Mouse (Mus musculus) macrophage (primary cell): ENCODE measurements around the gene Zfp101. TPM values are rescaled to one million over a fixed set of nuclear protein-coding genes. Genes with fewer than 3 reads are reported as not detected.
A peak's percentile ranks its signal among the peaks of the same experiment; 100 is the strongest.

Experiments used
- H3K27ac ChIP-seq: fragments of 350-480 bp; formaldehyde crosslinking; 2 replicates; pipeline ENCODE4 v1.9.0; 2021
- H3K36me3 ChIP-seq: fragments of 350-480 bp; formaldehyde crosslinking; 2 replicates; pipeline ENCODE4 v1.9.0; 2021; ENCODE audit errors: inconsistent target
- H3K4me3 ChIP-seq: fragments of 350-480 bp; formaldehyde crosslinking; 2 replicates; pipeline ENCODE4 v1.9.0; 2021; ENCODE audit errors: inconsistent target
- H3K79me2 ChIP-seq: fragments of 350-480 bp; formaldehyde crosslinking; 2 replicates; pipeline ENCODE4 v1.9.0; 2021; ENCODE audit errors: inconsistent target
- WGBS: methylation state at CpG from one replicate; pipeline ENCODE4 v1.1.7; 2026; ENCODE audit warnings: inconsistent platforms; ENCODE audit not compliant: missing documents; 5-methylcytosine and 5-hydroxymethylcytosine counted together
- polyA plus RNA-seq: library from polyadenylated mRNA; stranded (reverse); fragments of 250-400 nt; gene quantifications from 3 replicates; pipeline ENCODE4 v1.2.4, GENCODE M21; 2018; ENCODE audit warnings: inconsistent platforms
- total RNA-seq, 78 experiments: library from RNA; depleted of rRNA; stranded (reverse); fragments of 250-400 nt; gene quantifications; 1 replicate in 9 of 78; 2 replicates in 24 of 78; 3 replicates in 43 of 78; 4 replicates in 2 of 78; pipeline ENCODE4 v1.2.4; 2018; ENCODE audit warnings: inconsistent platforms in 56 of 78

The Zfp101 gene
- 10 to 100 TPM in 15 of 26 experiments, 1 to 10 TPM in 11; 1.6 to 32.8 (median 10.4) TPM for total RNA-seq (2018; cell fraction: chromatin; rRNA removed)
- 1 to 10 TPM in 18 of 26 experiments, under 1 TPM in 8; 0.19 to 2.9 (median 1.4) TPM for total RNA-seq (2018; cell fraction: cytosol; rRNA removed)
- 10 to 100 TPM in 6 of 26 experiments, 1 to 10 TPM in 20; 1.8 to 21.6 (median 6.2) TPM for total RNA-seq (2018; cell fraction: nucleus; rRNA removed)
- polyA plus RNA-seq = 3.2 to 4.0 TPM (median 3.5 TPM) in 3 replicates

DNA sequence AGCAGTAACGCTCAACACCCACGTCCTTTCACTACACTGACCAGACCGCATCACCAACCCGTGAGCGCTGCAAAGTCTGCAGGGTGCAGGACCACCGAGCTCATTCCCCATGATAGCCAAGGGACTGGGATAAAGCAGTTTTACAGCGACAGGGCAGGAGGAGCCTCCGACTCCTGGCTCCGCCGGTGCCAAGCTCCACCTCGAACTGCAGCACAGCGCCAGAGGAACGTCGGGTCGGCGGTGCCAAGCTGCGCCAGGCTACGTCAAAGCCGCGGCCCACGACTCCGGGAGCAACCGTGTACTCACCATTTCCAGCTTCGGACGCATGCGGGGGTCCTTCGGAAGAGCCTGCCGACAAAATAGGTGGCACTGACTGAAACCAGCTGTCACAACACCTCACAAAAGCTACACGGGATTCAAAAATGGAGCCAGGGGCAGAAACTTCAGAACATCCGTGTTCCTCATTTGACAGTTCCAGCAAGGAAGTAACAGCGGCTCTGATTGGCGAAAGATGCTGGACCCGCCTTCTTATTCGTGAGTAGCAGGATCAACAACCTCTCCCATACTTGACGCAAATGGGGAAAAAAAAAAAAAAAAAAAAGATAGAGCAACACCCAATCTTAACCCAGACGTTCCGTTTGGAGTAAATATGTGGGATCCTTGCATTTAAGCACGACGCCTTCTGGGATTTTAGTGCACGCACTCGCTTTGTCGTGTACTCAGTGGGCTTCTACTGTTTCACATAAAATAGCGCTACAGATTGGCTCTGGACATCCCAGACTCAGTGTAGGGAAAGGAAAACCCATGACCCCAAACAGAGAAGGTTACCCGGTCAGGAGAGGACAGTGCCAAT is at the start of gene Zfp101:
Gene Zfp101 (minus strand): TSS at position 460 of the 853 bp plus-strand sequence.
- 2% methylated on average over 41 of the region's 44 CpGs for WGBS
- Histone ChIP-seq H3K4me3 (peak within 1 kb of the TSS; percentile 82), H3K79me2 (peaks cover 47% of the 10 kb centered on the region), H3K36me3 (no peaks in the 10 kb centered on the region), H3K27ac (peak within 1 kb of the TSS; percentile 22; the same call in 1 of the 2 replicates)

DNA sequence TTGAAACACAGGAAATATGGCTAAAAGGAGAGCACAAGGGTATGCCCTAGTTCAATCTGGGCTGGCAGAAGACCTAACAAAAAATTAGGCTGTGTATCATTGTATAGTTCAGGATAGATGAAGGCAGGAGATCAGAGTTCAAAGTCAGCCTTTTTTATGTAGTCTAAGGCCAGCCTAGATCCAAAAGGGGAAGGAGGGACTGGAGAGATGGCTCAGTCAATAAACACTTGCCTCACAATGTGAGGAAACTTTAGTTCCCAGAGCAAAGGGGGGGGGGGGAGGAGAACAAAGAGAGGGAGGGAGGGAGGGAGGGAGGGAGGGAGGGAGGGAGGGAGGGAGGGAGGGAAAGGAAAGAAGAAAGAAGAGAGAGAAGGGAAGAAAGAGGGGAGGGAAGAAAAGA is 46.7 kb upstream of the Zfp101 start:
- Histone ChIP-seq H3K36me3 (no peaks in the 10 kb centered on the region), H3K27ac (peak overlapping the region; percentile 17; the same call in 1 of the 2 replicates), H3K4me3 (no peak overlapping the region), H3K79me2 (no peaks in the 10 kb centered on the region)

DNA sequence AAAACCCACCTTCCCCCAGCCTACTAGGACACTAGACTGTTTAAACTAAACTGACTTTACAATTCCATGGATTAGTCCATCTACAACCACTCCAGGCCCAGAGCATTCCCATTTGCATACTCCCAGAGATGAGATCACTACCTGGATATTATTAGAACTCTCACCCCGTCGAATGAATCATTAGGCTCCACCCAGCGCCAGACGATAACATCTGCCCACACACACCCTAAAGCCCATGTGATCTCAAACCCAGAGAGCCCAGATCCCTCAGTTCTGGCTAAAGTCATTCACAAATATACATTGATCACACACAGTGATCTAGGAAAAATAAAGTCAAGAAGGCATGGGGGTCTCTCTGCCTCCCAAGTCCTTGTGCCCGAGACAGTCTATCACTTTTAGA is 45.5 kb upstream of the Zfp101 start:
- 0 out of 2 replicates have a peak overlapping the region, but pooled peaks have one; percentile 17 for H3K27ac ChIP-seq
- H3K36me3 ChIP-seq = no peaks in the 10 kb centered on the region
- WGBS = 32% methylated on average over 5 of the region's 5 CpGs
- no peaks in the 10 kb centered on the region for H3K79me2 ChIP-seq
- no peak overlapping the region for H3K4me3 ChIP-seq

DNA sequence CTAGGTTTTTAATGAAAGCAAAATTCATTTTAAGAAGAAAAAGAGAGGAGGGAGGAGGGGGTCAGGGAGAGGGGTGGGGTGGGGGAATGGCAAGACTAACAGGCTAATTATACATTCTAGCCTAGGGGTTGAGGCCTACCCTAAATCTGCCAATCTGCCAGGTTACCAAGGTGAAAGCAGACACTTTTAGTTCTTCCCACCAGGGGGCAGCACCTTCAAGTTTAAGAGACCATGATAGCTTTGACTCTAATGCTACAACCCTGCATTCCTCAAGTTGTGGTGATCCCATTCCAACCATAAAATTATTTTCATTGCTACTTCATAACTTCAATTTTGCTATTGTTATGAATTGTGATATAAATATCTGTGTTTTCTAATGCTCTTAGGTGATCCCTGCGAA is 44.7 kb upstream of the Zfp101 start:
- H3K79me2 ChIP-seq = no peaks in the 10 kb centered on the region
- no peak overlapping the region for H3K4me3 ChIP-seq
- no peaks in the 10 kb centered on the region for H3K36me3 ChIP-seq
- 67% methylated on average over 1 of the region's 1 CpGs for WGBS
- H3K27ac ChIP-seq = no peak overlapping the region

DNA sequence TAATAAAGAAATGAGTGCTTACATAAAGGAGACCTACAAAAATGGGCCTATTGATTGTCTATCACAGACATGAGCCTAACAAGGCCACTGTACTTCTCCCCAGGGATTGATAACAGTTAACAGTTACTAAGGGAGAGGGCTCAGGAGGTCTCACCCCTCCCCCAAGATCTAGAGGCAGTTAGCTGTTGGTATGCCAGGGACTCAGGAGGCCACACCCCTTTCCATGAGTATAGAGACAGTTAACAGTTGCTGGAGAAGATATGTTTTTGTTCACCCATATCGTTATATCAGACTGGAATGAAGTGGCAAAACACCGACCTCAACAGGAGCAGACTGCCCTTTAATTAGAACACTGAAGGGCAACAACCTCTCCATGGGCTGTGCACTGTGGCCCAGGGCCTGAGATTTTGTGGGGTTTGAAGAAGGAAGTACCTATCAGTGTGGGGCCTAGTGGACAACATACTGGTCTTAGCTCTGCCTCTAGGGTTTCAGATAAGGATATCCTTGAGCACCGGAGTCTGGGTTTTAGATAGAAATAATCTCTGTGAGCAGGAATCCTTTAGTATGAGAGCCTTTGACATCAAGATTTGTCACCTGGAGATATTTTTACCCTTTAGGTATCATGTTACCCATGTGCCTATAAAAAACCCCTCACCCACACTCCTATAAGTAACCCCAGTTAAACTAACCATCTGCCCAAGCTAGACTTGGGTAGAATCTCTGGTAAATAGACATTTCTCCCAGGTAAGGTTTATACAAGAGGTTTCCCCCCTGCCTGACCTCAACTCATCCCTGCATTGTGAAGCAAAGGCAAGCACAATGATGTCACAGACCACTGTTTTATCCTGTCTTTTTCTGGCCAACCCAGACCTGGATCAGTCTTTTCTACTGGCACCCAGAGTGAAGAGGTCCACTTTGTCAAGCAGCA is 37.8 kb upstream of the Zfp101 start, which contains the start of gene Actl9:
Gene Actl9 (plus strand): TSS at position 878 of the 928 bp plus-strand sequence.
- H3K36me3 ChIP-seq = no peaks in the 10 kb centered on the region
- no peaks in the 10 kb centered on the region for H3K79me2 ChIP-seq
- no peak within 1 kb of the TSS for H3K27ac ChIP-seq
- H3K4me3 ChIP-seq = no peak within 1 kb of the TSS
- WGBS = 89% methylated on average over 3 of the region's 3 CpGs

DNA sequence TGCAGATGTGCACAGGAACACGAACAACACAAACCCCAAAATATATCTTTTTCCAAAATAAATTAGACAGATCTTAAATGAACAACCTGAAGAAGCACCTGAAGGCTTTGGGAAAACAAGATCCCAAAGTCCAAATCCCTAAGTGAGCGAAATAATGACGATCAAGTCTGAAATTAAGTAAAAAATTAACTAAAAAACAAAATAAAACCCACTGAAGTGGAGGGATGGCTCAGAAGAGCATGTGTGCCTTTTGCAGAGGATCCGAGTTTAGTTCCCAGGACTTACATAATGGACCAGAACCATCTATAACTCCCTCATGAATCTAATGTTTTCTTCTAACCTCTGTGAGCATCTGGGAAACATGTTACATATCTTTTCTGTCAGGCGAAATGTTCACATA is 2.2 kb downstream of the Zfp101 start:
- Histone ChIP-seq H3K79me2 (peaks cover 67% of the 10 kb centered on the region), H3K27ac (no peak overlapping the region), H3K4me3 (no peak overlapping the region), H3K36me3 (no peaks in the 10 kb centered on the region)
- WGBS = 95% methylated on average over 4 of the region's 5 CpGs

DNA sequence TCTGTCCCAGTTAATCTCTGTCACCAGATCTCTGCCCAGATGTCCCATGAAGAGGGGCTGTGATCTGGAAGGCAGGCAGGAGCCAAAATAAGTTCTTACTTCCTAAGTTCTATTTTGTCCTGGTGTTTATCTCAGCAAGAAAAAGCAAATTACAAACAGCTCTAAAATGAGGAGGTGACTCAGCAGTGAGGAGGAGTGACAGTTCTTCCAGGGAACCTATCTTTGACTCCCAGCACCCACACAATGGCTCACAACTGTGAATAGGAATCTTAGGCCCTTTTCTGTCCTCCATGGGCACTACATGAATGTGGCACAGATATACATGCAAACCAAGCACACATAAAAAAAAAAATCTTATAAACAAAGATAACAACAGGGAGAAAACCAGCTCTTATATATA is 8.7 kb downstream of the Zfp101 start:
- peaks cover 20% of the 10 kb centered on the region for H3K36me3 ChIP-seq
- peaks cover 33% of the 10 kb centered on the region for H3K79me2 ChIP-seq

DNA sequence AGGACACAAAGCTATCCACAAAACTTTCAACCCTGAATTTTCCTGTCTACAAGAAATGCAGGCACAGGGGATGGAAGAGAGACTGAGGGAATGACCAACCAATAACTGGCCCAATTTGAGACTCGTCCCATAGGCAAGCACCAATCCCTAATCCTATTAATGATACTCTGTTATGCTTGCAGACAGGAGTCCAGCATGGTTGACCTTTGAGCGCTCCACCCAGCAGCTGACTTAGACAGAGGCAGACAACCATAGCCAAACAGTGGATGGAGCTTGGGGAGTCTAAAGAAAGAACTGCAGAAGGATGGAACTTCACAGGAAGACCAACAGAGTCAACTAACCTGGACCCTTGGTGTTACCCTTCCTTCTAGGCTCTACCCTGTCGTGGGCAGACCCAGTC is 21.6 kb downstream of the Zfp101 start:
- H3K36me3 ChIP-seq = no peaks in the 10 kb centered on the region
- WGBS = 93% methylated on average over 3 of the region's 3 CpGs
- no peak overlapping the region for H3K4me3 ChIP-seq
- H3K27ac ChIP-seq = no peak overlapping the region
- no peaks in the 10 kb centered on the region for H3K79me2 ChIP-seq

More for the DNA sequence above, 8.7 kb downstream of the Zfp101 start:
- no peak overlapping the region for H3K27ac ChIP-seq
- no peak overlapping the region for H3K4me3 ChIP-seq

DNA sequence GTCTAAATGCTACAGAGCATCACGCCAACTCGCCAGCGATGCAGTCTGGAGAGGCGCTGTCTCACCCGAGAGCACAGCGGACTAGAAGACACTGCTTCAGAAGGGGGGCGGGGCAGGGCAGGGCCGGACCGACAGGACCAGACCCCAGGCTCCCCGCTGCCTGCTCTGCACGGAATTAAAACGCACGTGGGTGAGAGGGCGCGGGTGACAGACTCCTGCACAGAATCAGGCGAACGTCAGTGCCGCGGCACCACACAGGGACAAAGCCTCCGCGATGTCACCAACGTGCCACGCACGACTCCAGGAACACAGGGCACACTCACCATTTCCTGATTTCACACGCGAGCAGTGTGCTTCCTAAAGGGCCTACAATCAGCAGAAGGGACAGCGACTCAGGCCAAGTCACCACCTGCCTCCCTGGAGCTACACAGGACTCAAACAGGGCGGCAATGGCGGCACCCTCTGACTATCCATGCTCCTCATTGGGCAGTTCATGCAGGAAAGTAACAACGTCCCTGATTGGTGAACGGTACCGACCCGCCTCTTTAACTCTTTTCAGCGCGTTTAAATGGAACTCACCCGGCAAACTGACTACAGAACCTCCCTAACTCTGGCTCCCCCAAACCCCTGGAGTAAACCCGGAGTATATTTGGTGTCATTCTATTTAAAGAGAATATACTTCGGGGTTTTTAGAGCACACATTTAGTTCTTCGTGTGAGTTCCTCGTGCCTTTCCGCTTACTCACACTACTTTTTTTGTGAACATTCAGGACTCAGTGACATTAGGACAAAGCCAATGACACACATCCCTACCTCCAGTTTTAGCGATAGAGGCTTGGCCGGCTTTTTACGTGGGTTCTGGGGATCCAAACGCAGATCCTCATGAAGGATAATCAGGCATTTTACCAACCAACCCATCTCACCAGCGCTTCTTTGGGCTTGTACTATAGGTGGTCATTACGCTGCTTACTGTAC is 35.7 kb downstream of the Zfp101 start, which contains the start of gene Zfp81:
Gene Zfp81 (minus strand): TSS at position 468 of the 974 bp plus-strand sequence.
- 4% methylated on average over 43 of the region's 47 CpGs for WGBS
- H3K79me2 ChIP-seq = peaks cover 45% of the 10 kb centered on the region
- H3K36me3 ChIP-seq = no peaks in the 10 kb centered on the region
- peak within 1 kb of the TSS; percentile 46 for H3K27ac ChIP-seq
- H3K4me3 ChIP-seq = peak within 1 kb of the TSS; percentile 94

DNA sequence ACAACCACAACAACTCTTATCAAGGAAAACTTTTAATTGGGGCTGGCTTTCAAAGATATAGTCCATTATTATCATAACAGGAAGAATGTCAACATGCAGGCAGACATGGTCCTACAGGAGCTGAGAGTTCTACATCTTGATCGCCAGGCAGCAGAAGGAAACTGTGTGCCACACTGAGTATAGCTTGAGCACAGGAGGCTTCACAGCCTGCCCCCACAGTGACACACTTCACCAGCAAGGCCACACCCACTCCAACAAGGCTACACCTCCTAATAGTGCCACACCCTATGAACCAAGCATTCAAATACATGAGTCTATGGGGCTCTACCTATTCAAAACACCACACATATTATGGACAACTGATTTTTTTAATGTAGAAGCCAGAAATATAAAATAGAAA is 41.5 kb downstream of the Zfp101 start:
- no peak overlapping the region for H3K27ac ChIP-seq
- no peaks in the 10 kb centered on the region for H3K36me3 ChIP-seq
- WGBS = 100% methylated on average over 1 of the region's 1 CpGs
- H3K79me2 ChIP-seq = peaks cover 96% of the 10 kb centered on the region
- no peak overlapping the region for H3K4me3 ChIP-seq

Other genes with a start within 250 kb of the Zfp101 start
- not detected in 3 replicates for gene Olfr55, start 226.2 kb downstream of the Zfp101 start, polyA plus RNA-seq
- gene Olfr239, start 203.3 kb downstream of the Zfp101 start, polyA plus RNA-seq = not detected in 3 replicates
- not detected in 3 replicates for gene Olfr1564, start 173.0 kb downstream of the Zfp101 start, polyA plus RNA-seq
- 5.4 to 7.3 TPM (median 5.6 TPM) in 3 replicates for gene Zfp955a, start 139.5 kb downstream of the Zfp101 start, polyA plus RNA-seq
- gene Olfr63, start 130.0 kb downstream of the Zfp101 start, polyA plus RNA-seq = not detected in 3 replicates
- gene Zfp955b, start 105.1 kb downstream of the Zfp101 start, polyA plus RNA-seq = 2.9 to 3.9 TPM (median 3.5 TPM) in 3 replicates
- gene Zfp81, start 35.8 kb downstream of the Zfp101 start, polyA plus RNA-seq = 3.4 to 5.2 TPM (median 5.1 TPM) in 3 replicates
- gene Actl9, start 38.3 kb upstream of the Zfp101 start, polyA plus RNA-seq = not detected in 3 replicates
- 3.1 to 10.3 TPM (median 5.1 TPM) in 3 replicates for gene Adamts10, start 129.6 kb upstream of the Zfp101 start, polyA plus RNA-seq
- gene Myo1f, start 161.1 kb upstream of the Zfp101 start, polyA plus RNA-seq = 262 to 376 TPM (median 298 TPM) in 3 replicates
- 26.9 to 33.2 TPM (median 31.8 TPM) in 3 replicates for gene Zfp414, start 234.4 kb upstream of the Zfp101 start, polyA plus RNA-seq
- 1.7 to 7.1 TPM (median 4.6 TPM) in 3 replicates for gene Pram1, start 243.4 kb upstream of the Zfp101 start, polyA plus RNA-seq